Mouse (Mus musculus) limb, embryonic 15.5 days (tissue): ENCODE measurements at regions not wholly inside any gene's neighbourhood (a gene's known extent, or its start where the extent isn't known, plus 50 kb on each side); places are given as distances from the start of the nearest gene placed in this dataset.

Source experiments
- ATAC-seq: fragments of 200-750 bp; cut with Nextera tagmentation; 2 replicates; pipeline ENCODE4 v1.8.0; 2017; ENCODE audit warnings: low read depth, moderate TSS enrichment; ENCODE audit not compliant: insufficient number of reproducible peaks, low FRiP score, low TSS enrichment
- H3K27ac ChIP-seq: fragments of 300-500 bp; sonication (generic); 2 replicates; pipeline ENCODE4 v1.5.1; 2015; ENCODE audit warnings: moderate library complexity, mild to moderate bottlenecking, inconsistent platforms
- H3K27me3 ChIP-seq: fragments of 300-500 bp; sonication (generic); 2 replicates; pipeline ENCODE4 v1.6.1; 2015; ENCODE audit warnings: inconsistent platforms
- H3K36me3 ChIP-seq: fragments of 300-500 bp; sonication (generic); 2 replicates; pipeline ENCODE4 v1.6.1; 2015; ENCODE audit warnings: inconsistent platforms
- H3K4me1 ChIP-seq: fragments of 300-500 bp; sonication (generic); 2 replicates; pipeline ENCODE4 v1.6.1; 2015; ENCODE audit warnings: inconsistent platforms
- H3K4me2 ChIP-seq: fragments of 300-500 bp; sonication (generic); 2 replicates; pipeline ENCODE4 v1.6.1; 2015; ENCODE audit warnings: mild to moderate bottlenecking, inconsistent platforms
- H3K4me3 ChIP-seq: fragments of 300-500 bp; sonication (generic); 2 replicates; pipeline ENCODE4 v1.5.1; 2015; ENCODE audit warnings: mild to moderate bottlenecking, inconsistent platforms
- H3K9ac ChIP-seq: fragments of 300-500 bp; sonication (generic); 2 replicates; pipeline ENCODE4 v1.6.1; 2015; ENCODE audit warnings: inconsistent platforms
- H3K9me3 ChIP-seq: fragments of 300-500 bp; sonication (generic); 2 replicates; pipeline ENCODE4 v1.6.1; 2016; ENCODE audit warnings: inconsistent platforms
- WGBS: fragments of 180-500 bp; shearing (Covaris S2); methylation state at CpG from one replicate; pipeline ENCODE4 v1.1.7; 2015; 5-methylcytosine and 5-hydroxymethylcytosine counted together

GRCm38 (mm10) chr4:131014301-131015081, 70.3 kb downstream of the Matn1 start:
- no peak overlapping the region for H3K27ac ChIP-seq
- no peak for ATAC-seq
- H3K9me3 ChIP-seq: no peaks in the 10 kb centered on the region

GRCm38 (mm10) chr4:131015156-131015555, 71.0 kb downstream of the Matn1 start:
- Histone ChIP-seq H3K4me1 (0 out of 2 replicates have a peak, but pooled peaks cover 5% of the 10 kb centered on the region), H3K4me3 (no peak overlapping the region), H3K4me2 (no peak overlapping the region), H3K9ac (no peak overlapping the region), H3K9me3 (no peaks in the 10 kb centered on the region), H3K27ac (no peak overlapping the region), H3K36me3 (no peaks in the 10 kb centered on the region), H3K27me3 (no peaks in the 10 kb centered on the region)
- ATAC-seq: no peak
- 34% methylated on average over 2 of the region's 2 CpGs for WGBS

More at GRCm38 (mm10) chr4:131014301-131015081, 70.3 kb downstream of the Matn1 start:
- H3K4me1 ChIP-seq: 0 out of 2 replicates have a peak, but pooled peaks cover 5% of the 10 kb centered on the region
- WGBS: 25% methylated on average over 15 of the region's 15 CpGs
- no peak overlapping the region for H3K4me2 ChIP-seq
- H3K36me3 ChIP-seq: no peaks in the 10 kb centered on the region
- no peak overlapping the region for H3K4me3 ChIP-seq
- H3K9ac ChIP-seq: no peak overlapping the region
- H3K27me3 ChIP-seq: no peaks in the 10 kb centered on the region

DNA sequence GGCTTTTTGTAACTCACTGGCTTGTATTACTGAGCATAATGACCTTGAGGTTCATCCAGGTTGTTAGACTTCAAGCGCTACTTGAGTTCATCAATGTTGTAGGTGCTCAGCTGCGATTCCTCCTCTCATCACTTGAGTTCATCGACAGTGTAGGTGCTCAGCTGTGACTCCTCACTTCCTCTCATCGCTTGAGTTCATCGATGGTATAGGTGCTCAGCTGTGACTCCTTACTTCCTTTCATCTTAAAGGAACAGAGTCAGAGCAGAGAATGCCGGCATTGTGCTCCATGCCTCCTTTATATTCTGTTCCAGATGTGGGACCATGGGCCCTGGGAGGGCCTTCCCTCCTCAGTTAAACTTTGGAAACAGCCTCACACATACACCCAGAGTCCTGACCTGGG, 79.4 kb downstream of the Matn1 start:
- Histone ChIP-seq H3K27ac (no peak overlapping the region), H3K36me3 (no peaks in the 10 kb centered on the region), H3K4me2 (no peak overlapping the region), H3K4me1 (no peaks in the 10 kb centered on the region), H3K4me3 (no peak overlapping the region), H3K9ac (no peak overlapping the region), H3K27me3 (no peaks in the 10 kb centered on the region), H3K9me3 (no peaks in the 10 kb centered on the region)
- no peak for ATAC-seq
- 48% methylated on average over 6 of the region's 6 CpGs for WGBS

GRCm38 (mm10) chr4:131036292-131036691, 92.1 kb downstream of the Matn1 start:
- ATAC-seq: no peak
- Histone ChIP-seq H3K4me2 (no peak overlapping the region), H3K9me3 (no peaks in the 10 kb centered on the region), H3K27me3 (no peaks in the 10 kb centered on the region), H3K27ac (no peak overlapping the region), H3K4me1 (no peaks in the 10 kb centered on the region), H3K36me3 (no peaks in the 10 kb centered on the region), H3K4me3 (no peak overlapping the region), H3K9ac (no peak overlapping the region)
- WGBS: 86% methylated on average over 11 of the region's 11 CpGs

GRCm38 (mm10) chr4:131037179-131037578, 93.0 kb downstream of the Matn1 start:
- 15% methylated on average over 6 of the region's 6 CpGs for WGBS
- Histone ChIP-seq H3K27ac (no peak overlapping the region), H3K9me3 (no peaks in the 10 kb centered on the region), H3K4me3 (no peak overlapping the region), H3K27me3 (no peaks in the 10 kb centered on the region), H3K4me2 (no peak overlapping the region), H3K4me1 (no peaks in the 10 kb centered on the region), H3K9ac (no peak overlapping the region), H3K36me3 (no peaks in the 10 kb centered on the region)
- no peak for ATAC-seq

- WGBS: 74% methylated on average over 3 of the region's 3 CpGs
- H3K9ac ChIP-seq: no peak overlapping the region
- no peak overlapping the region for H3K27ac ChIP-seq
- H3K36me3 ChIP-seq: no peaks in the 10 kb centered on the region
- no peak overlapping the region for H3K4me2 ChIP-seq
- ATAC-seq: no peak
- H3K9me3 ChIP-seq: no peaks in the 10 kb centered on the region
- no peaks in the 10 kb centered on the region for H3K4me1 ChIP-seq
- H3K4me3 ChIP-seq: no peak overlapping the region
- no peaks in the 10 kb centered on the region for H3K27me3 ChIP-seq
Observed at GRCm38 (mm10) chr4:131039686-131040085, 95.5 kb downstream of the Matn1 start.

DNA sequence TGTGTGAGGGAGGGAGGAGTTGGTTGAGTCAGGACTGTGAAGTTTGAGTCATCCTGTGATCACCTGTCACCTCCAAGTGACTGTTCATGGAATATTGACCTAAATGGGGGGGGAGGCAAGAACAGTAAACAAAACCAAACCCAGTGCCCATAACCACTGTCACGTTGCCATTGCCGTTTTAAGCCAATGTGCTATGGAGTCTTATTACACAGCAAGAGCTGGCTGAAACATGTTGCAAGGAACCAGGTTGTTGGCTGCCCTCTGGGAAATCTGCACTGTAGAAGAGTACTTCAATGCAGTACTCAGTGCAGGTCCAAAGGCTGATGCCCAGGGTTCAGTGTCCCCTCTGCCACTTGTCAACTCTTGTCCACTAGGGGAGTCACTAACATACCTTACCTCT, 97.0 kb downstream of the Matn1 start:
- H3K4me2 ChIP-seq: no peak overlapping the region
- no peaks in the 10 kb centered on the region for H3K4me1 ChIP-seq
- WGBS: 54% methylated on average over 2 of the region's 2 CpGs
- H3K9ac ChIP-seq: no peak overlapping the region
- H3K36me3 ChIP-seq: no peaks in the 10 kb centered on the region
- no peak overlapping the region for H3K27ac ChIP-seq
- no peak overlapping the region for H3K4me3 ChIP-seq
- H3K9me3 ChIP-seq: no peaks in the 10 kb centered on the region
- peaks cover 3% of the 10 kb centered on the region; the same call in 1 of the 2 replicates for H3K27me3 ChIP-seq
- no peak for ATAC-seq

DNA sequence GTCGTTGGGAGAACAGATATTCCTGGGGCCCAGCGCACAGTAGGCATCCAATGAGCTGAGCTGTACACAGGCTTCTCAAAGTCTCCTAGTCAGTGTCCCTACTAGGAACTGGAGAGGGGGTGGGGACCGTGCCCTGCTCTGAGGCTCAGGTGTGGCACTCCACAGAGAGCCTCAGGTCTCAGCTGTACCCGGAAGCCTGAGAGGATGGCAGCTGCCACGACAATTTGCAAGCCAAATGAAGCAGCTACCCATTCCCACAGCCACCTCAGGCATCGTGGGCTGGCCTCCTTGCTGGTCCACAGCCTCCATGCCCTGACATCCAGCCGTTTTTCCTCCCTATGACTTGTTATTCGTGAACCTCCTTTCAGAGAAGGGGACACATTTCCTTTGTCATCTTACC, 101.9 kb downstream of the Matn1 start:
- no peak for ATAC-seq
- no peak overlapping the region for H3K27ac ChIP-seq
- peaks cover 7% of the 10 kb centered on the region; the same call in 1 of the 2 replicates for H3K27me3 ChIP-seq
- no peaks in the 10 kb centered on the region for H3K9me3 ChIP-seq
- no peaks in the 10 kb centered on the region for H3K36me3 ChIP-seq
- H3K9ac ChIP-seq: no peak overlapping the region
- H3K4me2 ChIP-seq: no peak overlapping the region
- H3K4me3 ChIP-seq: no peak overlapping the region
- no peaks in the 10 kb centered on the region for H3K4me1 ChIP-seq
- whole genome bisulfite sequencing: 45% methylated on average over 8 of the region's 8 CpGs

- WGBS: 49% methylated on average over 12 of the region's 12 CpGs
- no peak overlapping the region for H3K9ac ChIP-seq
- ATAC-seq: no peak
- H3K36me3 ChIP-seq: no peaks in the 10 kb centered on the region
- no peak overlapping the region for H3K4me2 ChIP-seq
- no peak overlapping the region for H3K27ac ChIP-seq
- H3K27me3 ChIP-seq: peaks cover 7% of the 10 kb centered on the region; the same call in 1 of the 2 replicates
- no peaks in the 10 kb centered on the region for H3K4me1 ChIP-seq
- no peaks in the 10 kb centered on the region for H3K9me3 ChIP-seq
- H3K4me3 ChIP-seq: no peak overlapping the region
Observed at GRCm38 (mm10) chr4:131046969-131047650, 102.9 kb downstream of the Matn1 start.

DNA sequence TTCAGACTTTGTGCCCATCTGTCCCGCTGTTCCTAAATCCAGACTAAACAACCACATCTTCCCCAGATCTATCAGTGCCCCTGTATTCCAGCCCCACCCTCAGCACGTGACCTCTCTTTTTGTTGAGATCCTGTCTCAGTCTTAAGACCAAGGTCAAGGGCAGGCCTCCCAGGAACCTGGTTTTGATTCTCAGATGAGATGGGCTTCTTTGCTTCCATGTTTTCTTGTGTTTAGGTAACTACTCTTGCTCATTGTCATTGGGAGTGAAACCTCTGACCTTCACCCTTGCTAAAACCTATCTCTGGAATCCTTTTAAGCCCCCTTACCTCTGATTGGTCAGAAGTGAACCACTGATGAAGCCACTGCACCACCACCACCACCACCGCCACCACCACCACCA, 112.1 kb downstream of the Matn1 start:
- Histone ChIP-seq H3K27me3 (no peaks in the 10 kb centered on the region), H3K4me1 (no peaks in the 10 kb centered on the region), H3K27ac (no peak overlapping the region), H3K36me3 (no peaks in the 10 kb centered on the region), H3K4me3 (no peak overlapping the region), H3K9me3 (no peaks in the 10 kb centered on the region), H3K4me2 (no peak overlapping the region), H3K9ac (no peak overlapping the region)
- no peak for ATAC-seq
- WGBS: 85% methylated on average over 3 of the region's 3 CpGs

GRCm38 (mm10) chr4:131059572-131059971, 115.4 kb downstream of the Matn1 start:
- no peaks in the 10 kb centered on the region for H3K4me1 ChIP-seq
- H3K27ac ChIP-seq: no peak overlapping the region
- no peaks in the 10 kb centered on the region for H3K27me3 ChIP-seq
- H3K36me3 ChIP-seq: no peaks in the 10 kb centered on the region
- WGBS: 47% methylated on average over 7 of the region's 7 CpGs
- no peak overlapping the region for H3K4me2 ChIP-seq
- H3K9me3 ChIP-seq: no peaks in the 10 kb centered on the region
- no peak overlapping the region for H3K4me3 ChIP-seq
- ATAC-seq: no peak
- H3K9ac ChIP-seq: no peak overlapping the region

GRCm38 (mm10) chr4:131060191-131060680, 116.1 kb downstream of the Matn1 start:
- Histone ChIP-seq H3K4me1 (no peaks in the 10 kb centered on the region), H3K4me2 (no peak overlapping the region), H3K9me3 (no peaks in the 10 kb centered on the region), H3K27me3 (no peaks in the 10 kb centered on the region), H3K9ac (no peak overlapping the region), H3K4me3 (no peak overlapping the region), H3K36me3 (no peaks in the 10 kb centered on the region), H3K27ac (no peak overlapping the region)
- 29% methylated on average over 1 of the region's 1 CpGs for WGBS
- no peak for ATAC-seq
